Mouse (Mus musculus): ENCODE data around the gene Tac4.

Tac4 gene

DNA sequence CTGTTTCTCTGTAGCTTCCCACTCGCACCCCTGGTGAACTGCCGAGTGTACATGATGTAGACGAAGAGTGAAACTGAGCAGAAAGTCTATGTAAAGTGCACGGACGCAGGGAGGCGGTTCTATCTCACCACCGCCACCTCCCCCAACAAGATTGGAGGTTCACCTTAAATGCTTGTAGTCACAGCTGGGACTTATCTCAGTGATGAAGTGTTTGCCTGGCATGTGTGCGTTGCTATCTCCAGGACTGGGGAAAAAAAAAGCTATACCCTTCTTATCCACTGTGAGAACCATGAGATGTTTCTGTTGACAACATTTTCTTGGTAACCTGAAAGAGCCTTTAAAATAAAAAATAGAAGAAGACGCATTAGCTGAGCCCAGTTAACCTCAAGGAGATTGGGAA lies 56.8 kb downstream of the Tac4 start:
- DNase-seq, result no peak

Data from embryo, embryonic 11 days (tissue).